Mouse (Mus musculus) ES-Bruce4 (cell line): Measurements from ENCODE around the gene Dnajb13. TPM values are rescaled to one million over a fixed set of nuclear protein-coding genes. Genes with fewer than 3 reads are reported as not detected.

Experiments used
- H3K27ac ChIP-seq: 2 replicates; pipeline ENCODE4 v1.5.1; 2012; ENCODE audit warnings: low read length, inconsistent platforms; ENCODE audit not compliant: insufficient read depth
- H3K27me3 ChIP-seq: 2 replicates; pipeline ENCODE4 v1.6.1; 2012; ENCODE audit warnings: mild to moderate bottlenecking, low read length, inconsistent platforms; ENCODE audit not compliant: control insufficient read depth, poor library complexity, insufficient read depth, severe bottlenecking
- H3K36me3 ChIP-seq: 2 replicates; pipeline ENCODE4 v1.6.1; 2012; ENCODE audit warnings: inconsistent platforms, mild to moderate bottlenecking, low read length, moderate library complexity; ENCODE audit not compliant: control insufficient read depth, poor library complexity, insufficient read depth, severe bottlenecking
- H3K4me1 ChIP-seq: one replicate; pipeline ENCODE4 v1.8.1; 2011; ENCODE audit warnings: low read length; ENCODE audit not compliant: control insufficient read depth, insufficient read depth
- H3K4me3 ChIP-seq: 2 replicates; pipeline ENCODE4 v1.5.1; 2011; ENCODE audit warnings: low read depth, mild to moderate bottlenecking, low read length
- H3K9ac ChIP-seq: 2 replicates; pipeline ENCODE4 v1.6.1; 2012; ENCODE audit warnings: low read depth, mild to moderate bottlenecking, inconsistent platforms; ENCODE audit not compliant: poor library complexity, severe bottlenecking
- H3K9me3 ChIP-seq: replicated peaks from 2 replicates; pipeline ENCODE4 v1.6.1; 2012; ENCODE audit warnings: mild to moderate bottlenecking, low read length, inconsistent platforms; ENCODE audit not compliant: control insufficient read depth, poor library complexity, insufficient read depth, severe bottlenecking
- CTCF ChIP-seq: IDR thresholded peaks from one replicate; pipeline ENCODE4 v1.8.1; 2011; ENCODE audit warnings: low read depth, low read length
- EP300 ChIP-seq: IDR thresholded peaks from 2 replicates; pipeline ENCODE4 v1.6.1; 2011; ENCODE audit warnings: low read depth, low read length; ENCODE audit not compliant: insufficient read depth
- POLR2A ChIP-seq: IDR thresholded peaks from one replicate; pipeline ENCODE4 v1.8.1; 2011; ENCODE audit warnings: low read length; ENCODE audit not compliant: insufficient read depth
- polyA plus RNA-seq: library from polyadenylated mRNA; stranded (reverse); fragments of >200 nt; gene quantifications from 2 replicates; pipeline ENCODE4 v1.2.4, GENCODE M21; 2011; ENCODE audit warnings: low read depth; ENCODE audit not compliant: missing spikeins, insufficient read depth, insufficient read length

Dnajb13 gene
- polyA plus RNA-seq, 1 experiment: 0.39 TPM

- Histone ChIP-seq H3K36me3 (no peaks in the 10 kb centered on the region), H3K4me1 (no peaks in the 10 kb centered on the region), H3K9ac (no peak overlapping the region), H3K4me3 (no peak overlapping the region), H3K27me3 (no peaks in the 10 kb centered on the region), H3K27ac (no peak overlapping the region), H3K9me3 (no peaks in the 10 kb centered on the region)
- TF ChIP-seq POLR2A (no peak), CTCF (no peak), EP300 (no peak)
Observed at GRCm38 (mm10) chr7:100464248-100464647, 50.5 kb downstream of the Dnajb13 start.

DNA sequence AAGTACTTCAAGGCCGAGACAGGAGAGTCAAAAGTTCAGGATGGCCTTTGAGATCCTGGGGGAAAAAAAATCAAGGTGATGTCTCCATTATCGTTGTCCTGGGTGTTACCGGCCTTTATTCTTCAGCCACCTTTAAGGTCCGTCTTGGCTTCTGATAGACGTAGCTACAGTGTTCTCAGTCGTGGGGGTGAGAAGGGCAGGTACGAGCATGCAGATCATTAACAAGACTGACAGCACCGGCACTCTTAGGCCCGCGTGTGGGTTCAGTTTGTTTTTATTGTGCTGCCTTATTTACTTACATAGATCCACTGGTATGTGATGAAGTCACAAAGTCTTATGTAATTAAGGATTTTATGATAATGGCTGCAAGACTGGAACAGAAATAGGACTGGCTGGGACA is 51.0 kb downstream of the Dnajb13 start:
- Histone ChIP-seq H3K9me3 (no peaks in the 10 kb centered on the region), H3K4me1 (no peaks in the 10 kb centered on the region), H3K27me3 (no peaks in the 10 kb centered on the region), H3K4me3 (no peak overlapping the region), H3K9ac (no peak overlapping the region), H3K27ac (no peak overlapping the region), H3K36me3 (no peaks in the 10 kb centered on the region)
- TF ChIP-seq POLR2A: no peak
- no peak for TF ChIP-seq CTCF
- TF ChIP-seq EP300: no peak

- H3K4me1 ChIP-seq: no peaks in the 10 kb centered on the region
- no peak overlapping the region for H3K4me3 ChIP-seq
- no peaks in the 10 kb centered on the region for H3K36me3 ChIP-seq
- no peak for TF ChIP-seq CTCF
- no peak for TF ChIP-seq EP300
- TF ChIP-seq POLR2A: no peak
- H3K9ac ChIP-seq: no peak overlapping the region
- no peak overlapping the region for H3K27ac ChIP-seq
- no peaks in the 10 kb centered on the region for H3K27me3 ChIP-seq
- no peaks in the 10 kb centered on the region for H3K9me3 ChIP-seq
Observed at GRCm38 (mm10) chr7:100463194-100463593, 51.6 kb downstream of the Dnajb13 start.

DNA sequence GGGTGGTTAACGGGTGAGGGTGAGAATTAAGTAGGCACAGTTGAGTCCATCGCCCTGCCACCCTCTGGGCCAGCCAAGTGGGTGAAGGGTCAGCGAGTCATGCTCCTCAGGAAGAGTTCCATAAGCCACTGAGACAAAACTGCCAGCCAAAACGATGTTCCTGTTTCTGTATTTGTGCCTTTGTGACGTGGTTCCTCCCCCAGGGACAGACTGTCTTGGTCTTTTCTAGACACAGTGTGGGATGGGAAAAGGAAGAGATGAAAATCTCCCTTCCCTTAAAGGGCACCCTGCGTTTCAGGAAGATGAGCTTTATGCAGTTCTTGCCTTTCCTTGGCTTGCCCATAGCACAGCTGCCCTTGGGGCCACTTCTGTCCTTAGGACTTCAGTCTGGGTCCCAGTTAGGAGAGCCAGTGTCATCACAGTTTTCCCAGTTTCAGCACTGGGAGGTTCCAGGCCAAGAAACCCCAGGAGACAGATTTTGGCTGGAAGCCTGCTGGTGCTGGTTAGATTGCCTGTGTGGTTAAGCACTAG is 53.1 kb downstream of the Dnajb13 start:
- no peak overlapping the region for H3K4me3 ChIP-seq
- H3K4me1 ChIP-seq: no peaks in the 10 kb centered on the region
- no peaks in the 10 kb centered on the region for H3K36me3 ChIP-seq
- no peaks in the 10 kb centered on the region for H3K27me3 ChIP-seq
- H3K9ac ChIP-seq: no peak overlapping the region
- TF ChIP-seq CTCF (no peak), POLR2A (no peak), EP300 (no peak)
- H3K27ac ChIP-seq: no peak overlapping the region
- H3K9me3 ChIP-seq: no peaks in the 10 kb centered on the region

GRCm38 (mm10) chr7:100459862-100460261 is 54.9 kb downstream of the Dnajb13 start:
- TF ChIP-seq POLR2A (no peak), EP300 (no peak), CTCF (no peak)
- Histone ChIP-seq H3K4me3 (no peak overlapping the region), H3K36me3 (no peaks in the 10 kb centered on the region)

GRCm38 (mm10) chr7:100458153-100458552 is 56.6 kb downstream of the Dnajb13 start:
- H3K9ac ChIP-seq: no peak overlapping the region
- no peaks in the 10 kb centered on the region for H3K36me3 ChIP-seq
- no peak overlapping the region for H3K27ac ChIP-seq
- TF ChIP-seq CTCF (no peak), EP300 (no peak), POLR2A (no peak)
- no peaks in the 10 kb centered on the region for H3K4me1 ChIP-seq
- no peak overlapping the region for H3K4me3 ChIP-seq
- no peaks in the 10 kb centered on the region for H3K27me3 ChIP-seq
- H3K9me3 ChIP-seq: no peaks in the 10 kb centered on the region

More at GRCm38 (mm10) chr7:100459862-100460261, 54.9 kb downstream of the Dnajb13 start:
- Histone ChIP-seq H3K27ac (no peak overlapping the region), H3K9ac (no peak overlapping the region), H3K9me3 (no peaks in the 10 kb centered on the region), H3K27me3 (no peaks in the 10 kb centered on the region), H3K4me1 (no peaks in the 10 kb centered on the region)

Other genes with a start within 250 kb of the Dnajb13 start
- 1.2 TPM in 1 of 2 replicates, not detected in the other for gene P4ha3, start 229.4 kb downstream of the Dnajb13 start, polyA plus RNA-seq
- gene C2cd3, start 142.7 kb downstream of the Dnajb13 start, polyA plus RNA-seq: 28.9 and 29.7 TPM in 2 replicates
- gene Ppme1, start 142.7 kb downstream of the Dnajb13 start, polyA plus RNA-seq: 46.7 and 64.8 TPM in 2 replicates
- not detected in 2 replicates for gene Ucp3, start 42.0 kb downstream of the Dnajb13 start, polyA plus RNA-seq
- 162 and 171 TPM in 2 replicates for gene Ucp2, start 21.6 kb downstream of the Dnajb13 start, polyA plus RNA-seq
- gene Coa4, start 22.1 kb upstream of the Dnajb13 start, polyA plus RNA-seq: 9.2 and 14.6 TPM in 2 replicates
- gene Rab6a, start 92.5 kb upstream of the Dnajb13 start, polyA plus RNA-seq: 137 and 148 TPM in 2 replicates
- gene Mrpl48, start 93.3 kb upstream of the Dnajb13 start, polyA plus RNA-seq: 57.4 and 68.8 TPM in 2 replicates
- gene Plekhb1, start 147.5 kb upstream of the Dnajb13 start, polyA plus RNA-seq: 3.9 and 4.0 TPM in 2 replicates
- 27.4 and 35.5 TPM in 2 replicates for gene Fam168a, start 191.7 kb upstream of the Dnajb13 start, polyA plus RNA-seq